In genomic region chr3:9481358-9481757, GRCm38 (mm10) we compare ENCODE assay signal across 11 mouse cellular contexts.
DNase-seq lines count a peak whose midpoint lies in the region; ATAC-seq and TF ChIP-seq lines count a peak whose summit lies in the region.
"Had no signal": no experiment of that assay in that cellular context is flagged by ENCODE, and none has a peak within 500 bp of the region (broad histone marks: within the 10 kb centered on the region; RNA-seq: fewer than 3 reads in every experiment).

No protein-coding gene starts in this region.

- TF ChIP-seq CTCF in hindbrain, postnatal 0 days (IDR thresholded peaks at IDR 0.05; ENCODE audit: low read depth): no peak

- H3K4me3 ChIP-seq in hindbrain, postnatal 0 days (ENCODE audit: low read length): no peak overlapping the region
- no peak overlapping the region for H3K4me3 ChIP-seq in hindbrain, embryonic 12.5 days
- no peak overlapping the region for H3K4me3 ChIP-seq in heart, embryonic 14.5 days (ENCODE audit: control insufficient read depth in 1 of 2, insufficient read depth in 1 of 2, low read depth in 1 of 2, low read length in 2 of 2)
- H3K4me3 ChIP-seq: limb, embryonic 12.5 days had no signal

- no peak overlapping the region for H3K27ac ChIP-seq in hindbrain, postnatal 0 days
- H3K27ac ChIP-seq in hindbrain, embryonic 12.5 days: no peak overlapping the region
- H3K27ac ChIP-seq in heart, embryonic 14.5 days (replicated peaks in 1 of 2; ENCODE audit: control insufficient read depth in 1 of 2, insufficient read depth in 1 of 2, low read depth in 2 of 2, low read length in 2 of 2): peak overlapping the region in 1 of 2 experiments; percentile 46; a peak in 1 of 4 replicates
- H3K27ac ChIP-seq: limb, embryonic 12.5 days had no signal

- H3K9me3 ChIP-seq in hindbrain, postnatal 0 days (ENCODE audit: low read length): no peaks in the 10 kb centered on the region
- H3K9me3 ChIP-seq in hindbrain, embryonic 12.5 days (replicated peaks): no peaks in the 10 kb centered on the region
- no peaks in the 10 kb centered on the region for H3K9me3 ChIP-seq in heart, embryonic 14.5 days (ENCODE audit: control insufficient read depth, low read length)
- H3K9me3 ChIP-seq: G1E; limb, embryonic 12.5 days had no signal

- no peaks in the 10 kb centered on the region for H3K27me3 ChIP-seq in hindbrain, postnatal 0 days (ENCODE audit: insufficient read depth, low read length)
- no peaks in the 10 kb centered on the region for H3K27me3 ChIP-seq in hindbrain, embryonic 12.5 days
- H3K27me3 ChIP-seq in heart, embryonic 14.5 days (ENCODE audit: control insufficient read depth, insufficient read depth, low read length): no peaks in the 10 kb centered on the region
- H3K27me3 ChIP-seq: limb, embryonic 12.5 days had no signal

- H3K9ac ChIP-seq in hindbrain, postnatal 0 days (replicated peaks; ENCODE audit: low read length): no peak overlapping the region
- H3K9ac ChIP-seq in hindbrain, embryonic 12.5 days: no peak overlapping the region
- H3K9ac ChIP-seq in heart, embryonic 14.5 days (ENCODE audit: low read length): no peak overlapping the region
- H3K9ac ChIP-seq: limb, embryonic 12.5 days had no signal

- WGBS in hindbrain, postnatal 0 days: 46% methylated on average over 6 of the region's 6 CpGs
- WGBS in hindbrain, embryonic 12.5 days: 74% methylated on average over 6 of the region's 6 CpGs
- 19% methylated on average over 6 of the region's 6 CpGs for WGBS in heart, embryonic 14.5 days

- H3K36me3 ChIP-seq in hindbrain, postnatal 0 days (ENCODE audit: insufficient read depth, low read length): no peaks in the 10 kb centered on the region
- no peaks in the 10 kb centered on the region for H3K36me3 ChIP-seq in hindbrain, embryonic 12.5 days
- no peaks in the 10 kb centered on the region for H3K36me3 ChIP-seq in heart, embryonic 14.5 days (ENCODE audit: control insufficient read depth, insufficient read depth, low read length)
- H3K36me3 ChIP-seq: G1E had no signal

- DNase-seq in hindbrain, postnatal 0 days (ENCODE audit: low spot score): peak; percentile 43
- peak; percentile 58 for DNase-seq in 416B (ENCODE audit: low read depth)
- peak; percentile 66 to 80 for DNase-seq in cerebellum, postnatal 10 days
- DNase-seq in B cell, adult 2 months: no peak
- DNase-seq in left cerebral cortex, postnatal 36 days (ENCODE audit: low spot score in 2 of 2): no peak
- no peak for DNase-seq in thymus, postnatal 36 days
- DNase-seq: adrenal gland, adult 8-10 months had no signal

- peaks cover 7% of the 10 kb centered on the region; the same call in 1 of the 2 replicates for H3K4me1 ChIP-seq in hindbrain, postnatal 0 days (ENCODE audit: insufficient read depth, low read length)
- H3K4me1 ChIP-seq in hindbrain, embryonic 12.5 days: 0 out of 2 replicates have a peak, but pooled peaks cover 2% of the 10 kb centered on the region
- peaks cover 20 to 26% of the 10 kb centered on the region in 2 experiments for H3K4me1 ChIP-seq in heart, embryonic 14.5 days (ENCODE audit: control insufficient read depth in 2 of 2, insufficient read depth in 2 of 2, low read length in 2 of 2)
- H3K4me1 ChIP-seq: limb, embryonic 12.5 days had no signal

- intact Hi-C loops in left cerebral cortex, postnatal 36 days (cut with DNase I): no loop called here

- H3K4me2 ChIP-seq in hindbrain, postnatal 0 days (ENCODE audit: low read depth, low read length): no peak overlapping the region
- H3K4me2 ChIP-seq in hindbrain, embryonic 12.5 days (replicated peaks): no peak overlapping the region
- H3K4me2 ChIP-seq in heart, embryonic 14.5 days (ENCODE audit: low read length): no peak overlapping the region
- H3K4me2 ChIP-seq: limb, embryonic 12.5 days had no signal

- peak; percentile 38; the same call in 1 of the 2 replicates for ATAC-seq in hindbrain, postnatal 0 days
- ATAC-seq in hindbrain, embryonic 12.5 days (ENCODE audit: low FRiP score): no peak
- peak; percentile 78; the same call in 1 of the 2 replicates for ATAC-seq in heart, embryonic 14.5 days (ENCODE audit: insufficient number of reproducible peaks, insufficient read depth, low FRiP score, low read depth)

Comparison
In these comparisons a context has a peak if more than half of its experiments do, and no peak if none do; other contexts are left out.
1. DNase-seq: peak in hindbrain, postnatal 0 days (single experiment), 416B (single experiment) and cerebellum, postnatal 10 days (2 of 2); none in B cell, adult 2 months (0 of 2), left cerebral cortex, postnatal 36 days (0 of 2) and thymus, postnatal 36 days (0 of 2).